Mouse (Mus musculus): ENCODE results near the gene Armc2. TPM values are rescaled to one million over a fixed set of nuclear protein-coding genes. Genes with fewer than 3 reads are reported as not detected.

The Armc2 gene
- polyA plus RNA-seq, 1 experiment from 2014 or later, result 2.4 TPM

GRCm38 (mm10) chr10:42010761-42011435 lies 7.3 kb downstream of the Armc2 start:
- 76% methylated on average over 10 of the region's 10 CpGs for WGBS
- no peak overlapping the region for H3K27ac ChIP-seq (replicated peaks; ENCODE audit: low read depth, low read length)
- no peaks in the 10 kb centered on the region for H3K4me1 ChIP-seq (ENCODE audit: control insufficient read depth, insufficient read depth, low read length)
- no peaks in the 10 kb centered on the region for H3K27me3 ChIP-seq (ENCODE audit: control insufficient read depth, insufficient read depth, low read length)
- H3K9me3 ChIP-seq (replicated peaks; ENCODE audit: control insufficient read depth, low read length), result no peaks in the 10 kb centered on the region
- no peak for DNase-seq (ENCODE audit: low spot score)
- no peak for ATAC-seq (replicated peaks; ENCODE audit: insufficient number of reproducible peaks, low FRiP score, low TSS enrichment, low read depth)
- no peak overlapping the region for H3K4me2 ChIP-seq (ENCODE audit: low read depth, low read length)
- H3K36me3 ChIP-seq (replicated peaks; ENCODE audit: control insufficient read depth, insufficient read depth, low read depth, low read length), result no peaks in the 10 kb centered on the region
- H3K4me3 ChIP-seq (ENCODE audit: low read depth, low read length), result no peak overlapping the region
- H3K9ac ChIP-seq (replicated peaks; ENCODE audit: low read length), result no peak overlapping the region

- H3K27ac ChIP-seq (replicated peaks; ENCODE audit: low read depth, low read length), result no peak overlapping the region
- H3K4me1 ChIP-seq (ENCODE audit: control insufficient read depth, insufficient read depth, low read length), result no peaks in the 10 kb centered on the region
- no peaks in the 10 kb centered on the region for H3K9me3 ChIP-seq (replicated peaks; ENCODE audit: control insufficient read depth, low read length)
- 78% methylated on average over 3 of the region's 3 CpGs for WGBS
- no peak for DNase-seq (ENCODE audit: low spot score)
- ATAC-seq (replicated peaks; ENCODE audit: insufficient number of reproducible peaks, low FRiP score, low TSS enrichment, low read depth), result no peak
- no peak overlapping the region for H3K4me2 ChIP-seq (ENCODE audit: low read depth, low read length)
- H3K9ac ChIP-seq (replicated peaks; ENCODE audit: low read length), result no peak overlapping the region
- H3K4me3 ChIP-seq (ENCODE audit: low read depth, low read length), result no peak overlapping the region
- H3K27me3 ChIP-seq (ENCODE audit: control insufficient read depth, insufficient read depth, low read length), result no peaks in the 10 kb centered on the region
- H3K36me3 ChIP-seq (replicated peaks; ENCODE audit: control insufficient read depth, insufficient read depth, low read depth, low read length), result no peaks in the 10 kb centered on the region
These were observed 13.0 kb downstream of the Armc2 start for GRCm38 (mm10) chr10:42005259-42005658.

DNA sequence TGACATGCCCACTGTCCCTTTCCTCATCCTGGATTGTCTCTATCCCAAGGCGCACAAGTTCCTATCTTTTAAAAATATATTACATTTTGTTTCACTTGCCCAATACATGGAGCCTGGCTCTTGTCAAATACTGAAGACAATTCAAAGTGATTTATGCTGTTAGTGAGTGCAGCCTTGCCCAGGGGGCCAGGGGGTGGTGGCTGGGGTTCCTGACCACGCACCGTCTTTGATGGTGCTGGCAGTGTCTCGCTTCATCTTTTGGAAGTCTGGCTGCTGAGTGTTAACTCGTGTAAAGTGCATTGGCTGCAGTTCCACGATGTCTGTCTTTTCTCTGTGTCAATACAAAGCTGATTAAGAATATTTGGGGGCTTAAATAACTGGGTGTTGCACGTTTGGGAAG lies 13.6 kb downstream of the Armc2 start:
- no peak for ATAC-seq (replicated peaks; ENCODE audit: insufficient number of reproducible peaks, low FRiP score, low TSS enrichment, low read depth)
- DNase-seq (ENCODE audit: low spot score), result no peak
- no peak overlapping the region for H3K9ac ChIP-seq (replicated peaks; ENCODE audit: low read length)

DNA sequence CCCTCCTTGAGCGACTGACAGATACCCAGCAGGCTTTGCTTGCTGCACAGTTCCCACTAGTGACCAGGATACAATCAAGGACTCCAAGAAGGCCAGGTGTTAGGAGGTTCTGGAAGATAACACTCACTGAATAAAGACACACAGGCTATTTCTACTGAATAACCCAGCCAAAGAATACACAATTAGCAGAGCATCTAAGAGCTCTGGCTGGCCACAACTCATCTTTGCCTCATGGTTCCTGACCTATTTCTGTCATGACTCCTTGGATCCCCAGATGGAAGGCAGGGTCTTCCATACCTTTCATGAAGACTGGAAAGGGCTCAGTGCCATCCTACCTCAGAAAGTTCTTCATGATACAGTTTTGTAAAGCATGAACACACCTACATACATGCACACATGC lies 14.2 kb downstream of the Armc2 start:
- Histone ChIP-seq H3K36me3 (replicated peaks; ENCODE audit: control insufficient read depth, insufficient read depth, low read depth, low read length) (no peaks in the 10 kb centered on the region), H3K9me3 (replicated peaks; ENCODE audit: control insufficient read depth, low read length) (no peaks in the 10 kb centered on the region), H3K4me3 (ENCODE audit: low read depth, low read length) (no peak overlapping the region), H3K27me3 (ENCODE audit: control insufficient read depth, insufficient read depth, low read length) (no peaks in the 10 kb centered on the region), H3K4me1 (ENCODE audit: control insufficient read depth, insufficient read depth, low read length) (no peaks in the 10 kb centered on the region), H3K4me2 (ENCODE audit: low read depth, low read length) (no peak overlapping the region), H3K9ac (replicated peaks; ENCODE audit: low read length) (no peak overlapping the region), H3K27ac (replicated peaks; ENCODE audit: low read depth, low read length) (no peak overlapping the region)
- 79% methylated on average over 1 of the region's 1 CpGs for WGBS
- no peak for DNase-seq (ENCODE audit: low spot score)
- no peak for ATAC-seq (replicated peaks; ENCODE audit: insufficient number of reproducible peaks, low FRiP score, low TSS enrichment, low read depth)

More for the DNA sequence above, 13.6 kb downstream of the Armc2 start:
- Histone ChIP-seq H3K4me1 (ENCODE audit: control insufficient read depth, insufficient read depth, low read length) (no peaks in the 10 kb centered on the region), H3K36me3 (replicated peaks; ENCODE audit: control insufficient read depth, insufficient read depth, low read depth, low read length) (no peaks in the 10 kb centered on the region), H3K9me3 (replicated peaks; ENCODE audit: control insufficient read depth, low read length) (no peaks in the 10 kb centered on the region), H3K4me2 (ENCODE audit: low read depth, low read length) (no peak overlapping the region), H3K4me3 (ENCODE audit: low read depth, low read length) (no peak overlapping the region), H3K27ac (replicated peaks; ENCODE audit: low read depth, low read length) (no peak overlapping the region), H3K27me3 (ENCODE audit: control insufficient read depth, insufficient read depth, low read length) (no peaks in the 10 kb centered on the region)
- WGBS, result 74% methylated on average over 7 of the region's 7 CpGs

- no peak overlapping the region for H3K27ac ChIP-seq (replicated peaks; ENCODE audit: low read depth, low read length)
- DNase-seq (ENCODE audit: low spot score) (no peak), ATAC-seq (replicated peaks; ENCODE audit: insufficient number of reproducible peaks, low FRiP score, low TSS enrichment, low read depth) (no peak)
- H3K4me2 ChIP-seq (ENCODE audit: low read depth, low read length), result no peak overlapping the region
- H3K4me1 ChIP-seq (ENCODE audit: control insufficient read depth, insufficient read depth, low read length), result no peaks in the 10 kb centered on the region
- WGBS, result 95% methylated on average over 1 of the region's 1 CpGs
- H3K27me3 ChIP-seq (ENCODE audit: control insufficient read depth, insufficient read depth, low read length), result no peaks in the 10 kb centered on the region
- no peaks in the 10 kb centered on the region for H3K9me3 ChIP-seq (replicated peaks; ENCODE audit: control insufficient read depth, low read length)
- no peaks in the 10 kb centered on the region for H3K36me3 ChIP-seq (replicated peaks; ENCODE audit: control insufficient read depth, insufficient read depth, low read depth, low read length)
- no peak overlapping the region for H3K4me3 ChIP-seq (ENCODE audit: low read depth, low read length)
- no peak overlapping the region for H3K9ac ChIP-seq (replicated peaks; ENCODE audit: low read length)
These were observed 14.7 kb downstream of the Armc2 start for GRCm38 (mm10) chr10:42003576-42003975.

DNA sequence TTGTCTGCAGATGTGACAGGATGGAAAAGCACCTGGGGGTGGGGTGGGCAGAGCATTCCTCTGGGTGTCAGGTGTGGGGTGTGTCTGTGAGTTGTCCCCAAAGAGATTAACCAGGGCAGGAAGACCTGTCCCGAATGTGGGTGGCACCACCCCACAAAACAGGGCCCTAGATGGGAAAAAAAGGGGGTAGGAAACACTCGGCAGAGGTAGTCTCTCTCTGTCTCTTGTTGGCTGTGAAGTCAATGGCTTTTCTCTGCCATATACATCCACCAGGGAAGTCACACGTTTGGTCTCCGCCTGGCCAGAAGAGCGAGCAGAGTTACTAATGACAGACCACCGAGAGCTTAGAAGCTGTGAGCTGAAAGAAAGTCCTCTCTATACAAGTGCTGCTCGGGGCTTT lies 15.8 kb downstream of the Armc2 start:
- H3K9ac ChIP-seq (replicated peaks; ENCODE audit: low read length), result no peak overlapping the region
- WGBS, result 77% methylated on average over 7 of the region's 7 CpGs
- ATAC-seq (replicated peaks; ENCODE audit: insufficient number of reproducible peaks, low FRiP score, low TSS enrichment, low read depth) (no peak), DNase-seq (ENCODE audit: low spot score) (no peak)
- H3K27me3 ChIP-seq (ENCODE audit: control insufficient read depth, insufficient read depth, low read length), result no peaks in the 10 kb centered on the region
- H3K4me1 ChIP-seq (ENCODE audit: control insufficient read depth, insufficient read depth, low read length), result no peaks in the 10 kb centered on the region
- no peak overlapping the region for H3K4me3 ChIP-seq (ENCODE audit: low read depth, low read length)
- H3K27ac ChIP-seq (replicated peaks; ENCODE audit: low read depth, low read length), result no peak overlapping the region
- H3K4me2 ChIP-seq (ENCODE audit: low read depth, low read length), result no peak overlapping the region
- no peaks in the 10 kb centered on the region for H3K9me3 ChIP-seq (replicated peaks; ENCODE audit: control insufficient read depth, low read length)
- no peaks in the 10 kb centered on the region for H3K36me3 ChIP-seq (replicated peaks; ENCODE audit: control insufficient read depth, insufficient read depth, low read depth, low read length)

DNA sequence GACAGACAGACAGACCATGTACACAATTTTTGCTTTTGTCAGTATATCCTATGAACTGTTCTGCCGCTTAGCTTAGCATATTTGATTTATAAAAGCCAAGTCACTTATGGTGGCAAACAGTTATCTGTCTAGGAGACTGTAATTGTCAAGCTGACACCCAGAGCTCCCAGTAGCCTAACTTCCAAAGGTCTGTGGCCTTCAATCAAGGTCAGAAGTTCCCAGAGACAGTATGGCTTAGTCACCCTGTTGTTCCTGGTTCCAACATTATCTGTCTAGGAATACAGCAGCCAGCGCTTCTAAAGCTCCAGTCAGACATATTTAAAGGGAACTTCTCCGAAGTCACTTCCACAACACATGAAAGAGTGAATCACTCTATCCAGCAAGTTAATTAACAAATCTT lies 17.0 kb downstream of the Armc2 start:
- Histone ChIP-seq H3K4me3 (ENCODE audit: low read depth, low read length) (no peak overlapping the region), H3K4me2 (ENCODE audit: low read depth, low read length) (no peak overlapping the region), H3K27ac (replicated peaks; ENCODE audit: low read depth, low read length) (no peak overlapping the region), H3K9me3 (replicated peaks; ENCODE audit: control insufficient read depth, low read length) (no peaks in the 10 kb centered on the region), H3K27me3 (ENCODE audit: control insufficient read depth, insufficient read depth, low read length) (no peaks in the 10 kb centered on the region), H3K9ac (replicated peaks; ENCODE audit: low read length) (no peak overlapping the region), H3K36me3 (replicated peaks; ENCODE audit: control insufficient read depth, insufficient read depth, low read depth, low read length) (no peaks in the 10 kb centered on the region), H3K4me1 (ENCODE audit: control insufficient read depth, insufficient read depth, low read length) (no peaks in the 10 kb centered on the region)
- ATAC-seq (replicated peaks; ENCODE audit: insufficient number of reproducible peaks, low FRiP score, low TSS enrichment, low read depth), result no peak
- 96% methylated on average over 3 of the region's 3 CpGs for WGBS
- DNase-seq (ENCODE audit: low spot score), result no peak

DNA sequence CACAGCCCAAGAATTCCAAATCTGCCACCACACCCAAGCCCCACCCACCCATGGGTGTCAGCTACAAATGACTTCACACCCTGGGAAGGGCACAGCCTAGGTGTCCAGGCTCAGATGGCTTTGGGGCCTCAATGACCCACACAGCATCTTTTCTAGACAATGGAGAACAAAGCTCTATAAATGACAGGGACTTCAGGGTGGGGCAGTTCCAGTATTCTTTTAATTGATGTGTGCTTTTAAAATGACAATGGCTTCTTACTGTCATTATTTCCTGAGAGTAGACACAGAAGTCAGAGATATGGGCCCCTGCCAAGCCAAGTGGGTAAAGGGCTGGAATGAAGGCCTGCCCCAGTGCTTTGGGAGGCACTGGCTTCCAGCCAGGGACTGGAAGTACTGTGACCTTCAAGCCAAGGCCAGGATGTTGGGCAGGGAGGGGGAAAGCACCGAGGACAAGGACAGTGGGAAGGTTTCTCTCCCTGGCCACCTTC lies 20.5 kb downstream of the Armc2 start:
- no peak overlapping the region for H3K27ac ChIP-seq (replicated peaks; ENCODE audit: low read depth, low read length)
- no peaks in the 10 kb centered on the region for H3K9me3 ChIP-seq (replicated peaks; ENCODE audit: control insufficient read depth, low read length)
- no peak for DNase-seq (ENCODE audit: low spot score)
- no peak for ATAC-seq (replicated peaks; ENCODE audit: insufficient number of reproducible peaks, low FRiP score, low TSS enrichment, low read depth)
- no peak overlapping the region for H3K4me3 ChIP-seq (ENCODE audit: low read depth, low read length)
- 75% methylated on average over 1 of the region's 1 CpGs for WGBS
- no peaks in the 10 kb centered on the region for H3K4me1 ChIP-seq (ENCODE audit: control insufficient read depth, insufficient read depth, low read length)
- no peak overlapping the region for H3K4me2 ChIP-seq (ENCODE audit: low read depth, low read length)
- H3K27me3 ChIP-seq (ENCODE audit: control insufficient read depth, insufficient read depth, low read length), result no peaks in the 10 kb centered on the region
- no peaks in the 10 kb centered on the region for H3K36me3 ChIP-seq (replicated peaks; ENCODE audit: control insufficient read depth, insufficient read depth, low read depth, low read length)
- H3K9ac ChIP-seq (replicated peaks; ENCODE audit: low read length), result no peak overlapping the region
